Mouse (Mus musculus) midbrain, embryonic 13.5 days (tissue): ENCODE data around the gene Acox3. TPM values are rescaled to one million over a fixed set of nuclear protein-coding genes. Genes with fewer than 3 reads are reported as not detected.
A peak's percentile ranks its signal among the peaks of the same experiment; 100 is the strongest.

Experiments used
- ATAC-seq: fragments of 200-750 bp; cut with Nextera tagmentation; 2 replicates; pipeline ENCODE4 v1.8.0; 2017; ENCODE audit warnings: mild to moderate bottlenecking, moderate TSS enrichment, moderate library complexity
- H3K27ac ChIP-seq: fragments of 300-500 bp; sonication (generic); 2 replicates; pipeline ENCODE4 v1.5.1; 2015; ENCODE audit warnings: inconsistent platforms, mild to moderate bottlenecking, moderate library complexity
- H3K27me3 ChIP-seq: fragments of 300-500 bp; sonication (generic); 2 replicates; pipeline ENCODE4 v1.6.1; 2015; ENCODE audit warnings: mild to moderate bottlenecking, inconsistent platforms
- H3K36me3 ChIP-seq: fragments of 300-500 bp; sonication (generic); 2 replicates; pipeline ENCODE4 v1.6.1; 2015; ENCODE audit warnings: mild to moderate bottlenecking, inconsistent platforms
- H3K4me1 ChIP-seq: fragments of 300-500 bp; sonication (generic); replicated peaks from 2 replicates; pipeline ENCODE4 v1.6.1; 2015; ENCODE audit warnings: inconsistent platforms
- H3K4me2 ChIP-seq: fragments of 300-500 bp; sonication (generic); replicated peaks from 2 replicates; pipeline ENCODE4 v1.6.1; 2015; ENCODE audit warnings: moderate library complexity, mild to moderate bottlenecking, inconsistent platforms
- H3K4me3 ChIP-seq: fragments of 300-500 bp; sonication (generic); replicated peaks from 2 replicates; pipeline ENCODE4 v1.5.1; 2015; ENCODE audit warnings: mild to moderate bottlenecking, inconsistent platforms
- H3K9ac ChIP-seq: fragments of 300-500 bp; sonication (generic); replicated peaks from 2 replicates; pipeline ENCODE4 v1.6.1; 2015; ENCODE audit warnings: mild to moderate bottlenecking, inconsistent platforms
- H3K9me3 ChIP-seq: fragments of 300-500 bp; sonication (generic); 2 replicates; pipeline ENCODE4 v1.6.1; 2016; ENCODE audit warnings: mild to moderate bottlenecking, inconsistent platforms
- WGBS: fragments of 180-500 bp; shearing (Covaris S2); methylation state at CpG from one replicate; pipeline ENCODE4 v1.1.7; 2015; 5-methylcytosine and 5-hydroxymethylcytosine counted together
- polyA plus RNA-seq: library from polyadenylated mRNA; unstranded; fragments of >200 nt; fragmentation: Nextera tagmentation; extraction: Ambion mirVana; gene quantifications from 2 replicates; pipeline ENCODE4 v1.2.1, GENCODE M21; 2015

Acox3 gene
- polyA plus RNA-seq, 1 experiment from 2014 or later, result 17.0 TPM

GRCm38 (mm10) chr5:35601526-35601925 lies 18.7 kb downstream of the Acox3 start:
- 92% methylated on average over 8 of the region's 8 CpGs for WGBS
- no peaks in the 10 kb centered on the region for H3K27me3 ChIP-seq
- no peaks in the 10 kb centered on the region for H3K4me1 ChIP-seq
- ATAC-seq, result no peak
- no peak overlapping the region for H3K9ac ChIP-seq
- no peak overlapping the region for H3K4me3 ChIP-seq
- no peak overlapping the region for H3K4me2 ChIP-seq
- H3K27ac ChIP-seq, result no peak overlapping the region
- no peaks in the 10 kb centered on the region; the same call in 1 of the 2 replicates for H3K9me3 ChIP-seq
- peaks cover 81% of the 10 kb centered on the region for H3K36me3 ChIP-seq

GRCm38 (mm10) chr5:35605355-35605754 lies 22.5 kb downstream of the Acox3 start:
- Histone ChIP-seq H3K9ac (no peak overlapping the region), H3K9me3 (no peaks in the 10 kb centered on the region), H3K4me3 (no peak overlapping the region), H3K27ac (no peak overlapping the region), H3K27me3 (no peaks in the 10 kb centered on the region), H3K4me2 (no peak overlapping the region), H3K4me1 (peaks cover 20% of the 10 kb centered on the region), H3K36me3 (peaks cover 48% of the 10 kb centered on the region)
- 84% methylated on average over 7 of the region's 7 CpGs for WGBS
- ATAC-seq, result no peak

GRCm38 (mm10) chr5:35606800-35607199 lies 24.0 kb downstream of the Acox3 start:
- Histone ChIP-seq H3K27ac (no peak overlapping the region), H3K4me2 (no peak overlapping the region), H3K9ac (no peak overlapping the region), H3K27me3 (no peaks in the 10 kb centered on the region), H3K4me1 (peaks cover 20% of the 10 kb centered on the region), H3K4me3 (no peak overlapping the region), H3K36me3 (peaks cover 42% of the 10 kb centered on the region), H3K9me3 (no peaks in the 10 kb centered on the region)
- ATAC-seq, result no peak
- WGBS, result 95% methylated on average over 7 of the region's 7 CpGs

- no peaks in the 10 kb centered on the region for H3K9me3 ChIP-seq
- H3K4me3 ChIP-seq, result no peak overlapping the region
- 73% methylated on average over 7 of the region's 7 CpGs for WGBS
- H3K27ac ChIP-seq, result no peak overlapping the region
- H3K4me1 ChIP-seq, result peaks cover 20% of the 10 kb centered on the region
- ATAC-seq, result no peak
- no peak overlapping the region for H3K4me2 ChIP-seq
- peaks cover 37% of the 10 kb centered on the region for H3K36me3 ChIP-seq
- H3K27me3 ChIP-seq, result no peaks in the 10 kb centered on the region
- no peak overlapping the region for H3K9ac ChIP-seq
Measured at GRCm38 (mm10) chr5:35607784-35608183, 24.9 kb downstream of the Acox3 start.

GRCm38 (mm10) chr5:35608559-35608958 lies 25.7 kb downstream of the Acox3 start:
- Histone ChIP-seq H3K27me3 (no peaks in the 10 kb centered on the region), H3K9ac (no peak overlapping the region), H3K9me3 (no peaks in the 10 kb centered on the region), H3K4me3 (no peak overlapping the region), H3K27ac (no peak overlapping the region), H3K36me3 (peaks cover 32% of the 10 kb centered on the region), H3K4me1 (peaks cover 20% of the 10 kb centered on the region), H3K4me2 (no peak overlapping the region)
- ATAC-seq, result no peak
- 81% methylated on average over 5 of the region's 5 CpGs for WGBS

- H3K4me2 ChIP-seq, result no peak overlapping the region; the same call in 1 of the 2 replicates
- H3K4me1 ChIP-seq, result peaks cover 20% of the 10 kb centered on the region
- peak; percentile 73 for ATAC-seq
- no peaks in the 10 kb centered on the region for H3K9me3 ChIP-seq
- H3K9ac ChIP-seq, result 0 out of 2 replicates have a peak overlapping the region, but pooled peaks have one; percentile 11
- H3K4me3 ChIP-seq, result no peak overlapping the region
- H3K27ac ChIP-seq, result 0 out of 2 replicates have a peak overlapping the region, but pooled peaks have one; percentile 10
- peaks cover 31% of the 10 kb centered on the region for H3K36me3 ChIP-seq
- 3% methylated on average over 12 of the region's 12 CpGs for WGBS
- no peaks in the 10 kb centered on the region for H3K27me3 ChIP-seq
Measured at GRCm38 (mm10) chr5:35609381-35609780, 26.5 kb downstream of the Acox3 start.

GRCm38 (mm10) chr5:35609971-35610370 lies 27.1 kb downstream of the Acox3 start:
- H3K27ac ChIP-seq, result no peak overlapping the region
- no peak overlapping the region for H3K4me2 ChIP-seq
- no peak overlapping the region for H3K4me3 ChIP-seq
- ATAC-seq, result peak; percentile 12; the same call in 1 of the 2 replicates
- WGBS, result 87% methylated on average over 2 of the region's 2 CpGs
- no peaks in the 10 kb centered on the region for H3K9me3 ChIP-seq
- H3K9ac ChIP-seq, result no peak overlapping the region
- peaks cover 28% of the 10 kb centered on the region for H3K36me3 ChIP-seq
- peaks cover 20% of the 10 kb centered on the region for H3K4me1 ChIP-seq
- H3K27me3 ChIP-seq, result no peaks in the 10 kb centered on the region

GRCm38 (mm10) chr5:35610381-35610780 lies 27.5 kb downstream of the Acox3 start:
- 92% methylated on average over 7 of the region's 7 CpGs for WGBS

GRCm38 (mm10) chr5:35611170-35611569 lies 28.3 kb downstream of the Acox3 start:
- ATAC-seq, result no peak
- Histone ChIP-seq H3K4me3 (no peak overlapping the region), H3K27me3 (no peaks in the 10 kb centered on the region), H3K27ac (no peak overlapping the region), H3K36me3 (peaks cover 17% of the 10 kb centered on the region), H3K9me3 (no peaks in the 10 kb centered on the region), H3K9ac (no peak overlapping the region), H3K4me1 (peaks cover 20% of the 10 kb centered on the region), H3K4me2 (no peak overlapping the region)
- 87% methylated on average over 9 of the region's 9 CpGs for WGBS

More at GRCm38 (mm10) chr5:35610381-35610780, 27.5 kb downstream of the Acox3 start:
- no peak for ATAC-seq
- Histone ChIP-seq H3K27me3 (no peaks in the 10 kb centered on the region), H3K9ac (no peak overlapping the region), H3K27ac (no peak overlapping the region), H3K36me3 (peaks cover 24% of the 10 kb centered on the region), H3K4me1 (peaks cover 20% of the 10 kb centered on the region), H3K4me2 (no peak overlapping the region), H3K4me3 (no peak overlapping the region), H3K9me3 (no peaks in the 10 kb centered on the region)

GRCm38 (mm10) chr5:35611900-35612299 lies 29.1 kb downstream of the Acox3 start:
- 90% methylated on average over 11 of the region's 11 CpGs for WGBS

GRCm38 (mm10) chr5:35612722-35613121 lies 29.9 kb downstream of the Acox3 start:
- Histone ChIP-seq H3K9me3 (no peaks in the 10 kb centered on the region), H3K4me2 (no peak overlapping the region), H3K27me3 (no peaks in the 10 kb centered on the region), H3K36me3 (peaks cover 17% of the 10 kb centered on the region), H3K4me1 (peaks cover 23% of the 10 kb centered on the region), H3K27ac (no peak overlapping the region), H3K4me3 (no peak overlapping the region), H3K9ac (no peak overlapping the region)
- 90% methylated on average over 8 of the region's 8 CpGs for WGBS
- ATAC-seq, result no peak

More at GRCm38 (mm10) chr5:35611900-35612299, 29.1 kb downstream of the Acox3 start:
- no peak overlapping the region for H3K9ac ChIP-seq
- ATAC-seq, result no peak
- H3K4me2 ChIP-seq, result no peak overlapping the region
- H3K4me1 ChIP-seq, result peaks cover 20% of the 10 kb centered on the region
- no peak overlapping the region for H3K27ac ChIP-seq
- H3K36me3 ChIP-seq, result peaks cover 17% of the 10 kb centered on the region
- no peaks in the 10 kb centered on the region for H3K27me3 ChIP-seq
- no peak overlapping the region for H3K4me3 ChIP-seq
- no peaks in the 10 kb centered on the region for H3K9me3 ChIP-seq

GRCm38 (mm10) chr5:35616943-35617342 lies 34.1 kb downstream of the Acox3 start:
- ATAC-seq, result no peak
- Histone ChIP-seq H3K9ac (no peak overlapping the region), H3K4me1 (peaks cover 8% of the 10 kb centered on the region; the same call in 1 of the 2 replicates), H3K4me3 (no peak overlapping the region), H3K4me2 (no peak overlapping the region), H3K27ac (no peak overlapping the region), H3K27me3 (no peaks in the 10 kb centered on the region), H3K9me3 (no peaks in the 10 kb centered on the region), H3K36me3 (peaks cover 11% of the 10 kb centered on the region; the same call in 1 of the 2 replicates)
- WGBS, result 47% methylated on average over 5 of the region's 5 CpGs

GRCm38 (mm10) chr5:35621114-35621513 lies 38.3 kb downstream of the Acox3 start:
- peaks cover 8% of the 10 kb centered on the region; the same call in 1 of the 2 replicates for H3K4me1 ChIP-seq
- no peak for ATAC-seq
- H3K27me3 ChIP-seq, result no peaks in the 10 kb centered on the region

More at GRCm38 (mm10) chr5:35621114-35621513, 38.3 kb downstream of the Acox3 start:
- Histone ChIP-seq H3K36me3 (no peaks in the 10 kb centered on the region), H3K4me2 (no peak overlapping the region), H3K4me3 (no peak overlapping the region), H3K27ac (no peak overlapping the region), H3K9me3 (no peaks in the 10 kb centered on the region), H3K9ac (no peak overlapping the region)
- 48% methylated on average over 4 of the region's 4 CpGs for WGBS
